ENCODE assay signal across 11 mouse cellular contexts in the genomic region with DNA sequence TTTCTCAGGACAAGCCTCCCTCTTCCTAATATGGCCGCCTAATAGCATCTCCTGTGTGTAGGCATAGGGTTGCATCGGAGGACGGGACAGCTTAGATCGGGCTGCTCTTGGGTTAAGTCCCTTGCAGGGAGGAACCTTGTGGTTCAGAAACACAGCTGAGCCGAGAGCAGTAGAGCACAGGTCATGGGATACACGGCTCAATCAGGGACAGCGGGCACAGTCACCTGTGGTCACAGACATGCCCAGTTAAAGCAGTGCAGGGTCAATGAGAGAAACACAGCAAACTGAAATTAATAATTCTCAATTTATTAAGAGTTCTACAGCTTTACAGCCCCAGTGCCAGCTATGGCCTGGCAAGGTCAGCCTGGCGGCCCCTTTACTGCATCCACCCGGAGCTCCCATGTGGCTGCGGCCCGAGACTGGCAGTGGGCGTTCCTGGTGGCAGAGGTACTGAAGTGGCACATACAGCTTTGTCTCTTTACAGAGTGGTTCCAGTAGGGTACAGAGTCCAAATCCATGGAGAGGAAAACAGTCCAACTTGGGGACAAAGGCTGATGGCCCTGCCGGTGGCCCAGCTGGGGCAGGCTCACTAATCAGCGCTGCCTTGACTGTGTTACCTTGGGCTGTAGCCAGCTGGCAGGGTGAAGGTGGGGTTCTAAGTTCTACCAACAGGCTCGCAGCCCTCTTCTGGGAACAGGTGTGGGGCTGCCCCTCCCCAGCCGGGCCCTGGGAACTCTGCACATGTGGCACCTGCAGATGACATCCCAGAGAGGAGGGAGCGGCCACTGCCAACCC. TPM values are rescaled to one million over a fixed set of nuclear protein-coding genes. Genes with fewer than 3 reads are reported as not detected.
A peak's percentile ranks its signal among the peaks of the same experiment; 100 is the strongest.
DNase-seq lines count a peak whose midpoint lies in the region; ATAC-seq and TF ChIP-seq lines count a peak whose summit lies in the region.
"Had no signal": no experiment of that assay in that cellular context is flagged by ENCODE, and none has a peak within 500 bp of the region (broad histone marks: within the 10 kb centered on the region; RNA-seq: fewer than 3 reads in every experiment).

No protein-coding gene starts in this region.

- peak overlapping the region; percentile 58 for H3K27ac ChIP-seq in hindbrain, postnatal 0 days
- peak overlapping the region; percentile 65 for H3K27ac ChIP-seq in liver, embryonic 16.5 days (ENCODE audit: low read length)
- H3K27ac ChIP-seq: heart, embryonic 13.5 days had no signal

- H3K9ac ChIP-seq in hindbrain, postnatal 0 days (replicated peaks; ENCODE audit: low read length), result no peak overlapping the region
- no peak overlapping the region for H3K9ac ChIP-seq in liver, embryonic 16.5 days (ENCODE audit: low read depth, low read length)
- H3K9ac ChIP-seq: heart, embryonic 13.5 days had no signal

- no peaks in the 10 kb centered on the region for H3K9me3 ChIP-seq in E14TG2a.4 (ENCODE audit: low read length)
- H3K9me3 ChIP-seq in hindbrain, postnatal 0 days (ENCODE audit: low read length), result no peaks in the 10 kb centered on the region
- no peaks in the 10 kb centered on the region for H3K9me3 ChIP-seq in liver, embryonic 16.5 days (replicated peaks; ENCODE audit: control insufficient read depth, low read length)
- H3K9me3 ChIP-seq: heart, embryonic 13.5 days; megakaryocyte, embryonic 14.5 days had no signal

- peaks cover 51% of the 10 kb centered on the region for H3K4me1 ChIP-seq in E14TG2a.4 (replicated peaks; ENCODE audit: low read depth, low read length)
- peaks cover 10% of the 10 kb centered on the region; the same call in 1 of the 2 replicates for H3K4me1 ChIP-seq in hindbrain, postnatal 0 days (ENCODE audit: insufficient read depth, low read length)
- H3K4me1 ChIP-seq in liver, embryonic 16.5 days (ENCODE audit: control insufficient read depth, low read depth, low read length), result peaks cover 5% of the 10 kb centered on the region

- TF ChIP-seq CTCF in E14TG2a.4 (conservative IDR thresholded peaks at IDR 0.05; ENCODE audit: low read length), result no peak
- TF ChIP-seq CTCF in hindbrain, postnatal 0 days (IDR thresholded peaks at IDR 0.05; ENCODE audit: low read depth), result peak; percentile 11; the same call in 1 of the 2 replicates

- 61% methylated on average over 17 of the region's 17 CpGs for WGBS in hindbrain, postnatal 0 days
- 78% methylated on average over 17 of the region's 17 CpGs for WGBS in liver, embryonic 16.5 days (ENCODE audit: insufficient replicate concordance)

- peak; percentile 92 for DNase-seq in heart, adult 11 months
- DNase-seq in heart, postnatal 36 days, result no peak
- DNase-seq in hindbrain, postnatal 0 days (ENCODE audit: low spot score), result peak; percentile 62
- no peak for DNase-seq in gastrocnemius, postnatal 14 days
- no peak for DNase-seq in adipocyte (ENCODE audit: low spot score)
- DNase-seq: right cerebral cortex, postnatal 25 days had no signal

- H3K4me3 ChIP-seq in E14TG2a.4 (replicated peaks; ENCODE audit: low read length), result peak overlapping the region; percentile 26; the same call in 1 of the 2 replicates
- H3K4me3 ChIP-seq in hindbrain, postnatal 0 days (ENCODE audit: low read length), result no peak overlapping the region
- H3K4me3 ChIP-seq in liver, embryonic 16.5 days (ENCODE audit: low read depth, low read length), result no peak overlapping the region
- H3K4me3 ChIP-seq: heart, embryonic 13.5 days; megakaryocyte, embryonic 14.5 days had no signal

- H3K36me3 ChIP-seq in E14TG2a.4 (ENCODE audit: insufficient read depth, low read length), result peaks cover 65% of the 10 kb centered on the region
- H3K36me3 ChIP-seq in hindbrain, postnatal 0 days (ENCODE audit: insufficient read depth, low read length), result peaks cover 61% of the 10 kb centered on the region
- H3K36me3 ChIP-seq in liver, embryonic 16.5 days (ENCODE audit: control insufficient read depth, insufficient read depth), result peaks cover 47% of the 10 kb centered on the region

- ATAC-seq in hindbrain, postnatal 0 days, result 0 out of 2 replicates have a peak, but pooled peaks have one; percentile 5
- ATAC-seq in liver, embryonic 16.5 days (ENCODE audit: low read depth), result peak; percentile 78
- no peak for ATAC-seq in frontal cortex, adult (ENCODE audit: low TSS enrichment)

- intact Hi-C loops in heart, postnatal 36 days (cut with DNase I), result no loop called here
- intact Hi-C loops in gastrocnemius, postnatal 14 days (cut with DNase I; ENCODE audit: low total_unique reads), result no loop called here

- 0 out of 2 replicates have a peak, but pooled peaks cover 4% of the 10 kb centered on the region for H3K27me3 ChIP-seq in E14TG2a.4 (ENCODE audit: insufficient read depth, low read length)
- no peaks in the 10 kb centered on the region for H3K27me3 ChIP-seq in hindbrain, postnatal 0 days (ENCODE audit: insufficient read depth, low read length)
- H3K27me3 ChIP-seq in liver, embryonic 16.5 days (ENCODE audit: control insufficient read depth, insufficient read depth, low read depth, low read length), result no peaks in the 10 kb centered on the region
- H3K27me3 ChIP-seq: heart, embryonic 13.5 days; megakaryocyte, embryonic 14.5 days had no signal

- no peak overlapping the region for H3K4me2 ChIP-seq in hindbrain, postnatal 0 days (ENCODE audit: low read depth, low read length)
- no peak overlapping the region for H3K4me2 ChIP-seq in liver, embryonic 16.5 days (ENCODE audit: low read depth, low read length)
- H3K4me2 ChIP-seq: heart, embryonic 13.5 days had no signal

RNA-seq across cellular contexts. Expression of a gene that starts 27.5 kb away (rescaled TPM):
- total RNA-seq in heart, postnatal 36 days (2021), result 10 to 100 TPM; 19.6 to 25.0 TPM
- total RNA-seq in hindbrain, postnatal 0 days (2014; rRNA removed), result 104 and 110 TPM in 2 replicates
- polyA plus RNA-seq in hindbrain, postnatal 0 days (2015; fragmentation: Nextera tagmentation; extraction: Ambion mirVana), result 94.0 and 95.1 TPM in 2 replicates
- polyA plus RNA-seq in liver, embryonic 16.5 days (2015; fragmentation: Nextera tagmentation; extraction: Ambion mirVana), result 14.3 and 16.3 TPM in 2 replicates
- total RNA-seq in gastrocnemius, postnatal 14 days (2021), result 1 to 10 TPM; 6.3 to 7.8 TPM

RNA-seq across cellular contexts. Expression of a gene that starts 31.1 kb away (rescaled TPM):
- 10 to 100 TPM in 1 of 2 experiments, 1 to 10 TPM in 1; 8.6 to 17.0 TPM for total RNA-seq in heart, postnatal 36 days (2021)
- 46.9 and 65.5 TPM in 2 replicates for total RNA-seq in hindbrain, postnatal 0 days (2014; rRNA removed)
- 32.6 and 33.9 TPM in 2 replicates for polyA plus RNA-seq in hindbrain, postnatal 0 days (2015; fragmentation: Nextera tagmentation; extraction: Ambion mirVana)
- 12.4 and 16.3 TPM in 2 replicates for polyA plus RNA-seq in liver, embryonic 16.5 days (2015; fragmentation: Nextera tagmentation; extraction: Ambion mirVana)
- 10 to 100 TPM in 1 of 2 experiments, 1 to 10 TPM in 1; 7.2 to 11.1 TPM for total RNA-seq in gastrocnemius, postnatal 14 days (2021)

Comparison
In these comparisons a context has a peak if more than half of its experiments do, and no peak if none do; other contexts are left out.
1. DNase-seq: peak in heart, adult 11 months (single experiment) and hindbrain, postnatal 0 days (single experiment); none in heart, postnatal 36 days (0 of 2), gastrocnemius, postnatal 14 days (single experiment) and adipocyte (single experiment).